Mouse (Mus musculus) ES-Bruce4 (cell line): ENCODE results near the gene Ntrk3. TPM values are rescaled to one million over a fixed set of nuclear protein-coding genes. Genes with fewer than 3 reads are reported as not detected.

Source experiments
- H3K27ac ChIP-seq: 2 replicates; pipeline ENCODE4 v1.5.1; 2012; ENCODE audit warnings: low read length, inconsistent platforms; ENCODE audit not compliant: insufficient read depth
- H3K27me3 ChIP-seq: 2 replicates; pipeline ENCODE4 v1.6.1; 2012; ENCODE audit warnings: mild to moderate bottlenecking, low read length, inconsistent platforms; ENCODE audit not compliant: control insufficient read depth, poor library complexity, insufficient read depth, severe bottlenecking
- H3K36me3 ChIP-seq: 2 replicates; pipeline ENCODE4 v1.6.1; 2012; ENCODE audit warnings: inconsistent platforms, mild to moderate bottlenecking, low read length, moderate library complexity; ENCODE audit not compliant: control insufficient read depth, poor library complexity, insufficient read depth, severe bottlenecking
- H3K4me1 ChIP-seq: one replicate; pipeline ENCODE4 v1.8.1; 2011; ENCODE audit warnings: low read length; ENCODE audit not compliant: control insufficient read depth, insufficient read depth
- H3K4me3 ChIP-seq: 2 replicates; pipeline ENCODE4 v1.5.1; 2011; ENCODE audit warnings: low read depth, mild to moderate bottlenecking, low read length
- H3K9ac ChIP-seq: 2 replicates; pipeline ENCODE4 v1.6.1; 2012; ENCODE audit warnings: low read depth, mild to moderate bottlenecking, inconsistent platforms; ENCODE audit not compliant: poor library complexity, severe bottlenecking
- H3K9me3 ChIP-seq: replicated peaks from 2 replicates; pipeline ENCODE4 v1.6.1; 2012; ENCODE audit warnings: mild to moderate bottlenecking, low read length, inconsistent platforms; ENCODE audit not compliant: control insufficient read depth, poor library complexity, insufficient read depth, severe bottlenecking
- CTCF ChIP-seq: IDR thresholded peaks from one replicate; pipeline ENCODE4 v1.8.1; 2011; ENCODE audit warnings: low read depth, low read length
- EP300 ChIP-seq: IDR thresholded peaks from 2 replicates; pipeline ENCODE4 v1.6.1; 2011; ENCODE audit warnings: low read depth, low read length; ENCODE audit not compliant: insufficient read depth
- POLR2A ChIP-seq: IDR thresholded peaks from one replicate; pipeline ENCODE4 v1.8.1; 2011; ENCODE audit warnings: low read length; ENCODE audit not compliant: insufficient read depth
- polyA plus RNA-seq: library from polyadenylated mRNA; stranded (reverse); fragments of >200 nt; gene quantifications from 2 replicates; pipeline ENCODE4 v1.2.4, GENCODE M21; 2011; ENCODE audit warnings: low read depth; ENCODE audit not compliant: missing spikeins, insufficient read depth, insufficient read length

The Ntrk3 gene
- polyA plus RNA-seq, 1 experiment = not detected

GRCm38 (mm10) chr7:78253777-78254385, 483.9 kb downstream of the Ntrk3 start:
- TF ChIP-seq EP300 = no peak
- TF ChIP-seq CTCF = no peak
- no peak for TF ChIP-seq POLR2A

DNA sequence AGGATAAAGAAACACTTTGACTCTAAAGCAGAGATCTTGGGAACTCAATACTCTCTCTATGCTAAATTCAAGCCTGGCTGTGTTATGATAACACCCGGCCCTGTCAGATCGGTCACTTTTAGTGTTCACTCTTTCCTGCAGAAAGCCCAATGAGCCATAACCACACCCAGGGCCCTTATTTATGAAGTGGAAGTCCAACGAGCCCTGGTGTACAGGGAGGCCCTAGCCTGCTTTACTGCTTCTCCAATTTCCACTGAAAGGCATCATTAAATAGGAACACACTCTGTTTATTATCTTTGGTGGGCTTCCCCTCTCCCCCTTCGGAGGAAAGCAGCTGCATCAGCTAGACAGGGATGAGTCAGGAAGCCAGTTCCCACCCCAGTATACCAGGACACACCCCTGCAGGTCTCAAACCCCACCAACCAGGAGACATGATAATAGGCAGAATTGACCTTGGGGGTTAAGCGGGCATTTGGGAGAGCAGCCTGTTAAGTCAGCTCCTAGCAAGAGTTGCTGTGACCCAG, 489.6 kb downstream of the Ntrk3 start:
- no peaks in the 10 kb centered on the region for H3K36me3 ChIP-seq
- no peak overlapping the region for H3K27ac ChIP-seq
- H3K9ac ChIP-seq = no peak overlapping the region
- H3K27me3 ChIP-seq = no peaks in the 10 kb centered on the region
- TF ChIP-seq EP300 (no peak), POLR2A (no peak), CTCF (no peak)
- H3K4me3 ChIP-seq = no peak overlapping the region
- H3K9me3 ChIP-seq = 0 out of 2 replicates have a peak, but pooled peaks cover 2% of the 10 kb centered on the region
- H3K4me1 ChIP-seq = no peaks in the 10 kb centered on the region

More at GRCm38 (mm10) chr7:78253777-78254385, 483.9 kb downstream of the Ntrk3 start:
- no peak overlapping the region for H3K9ac ChIP-seq
- 0 out of 2 replicates have a peak, but pooled peaks cover 2% of the 10 kb centered on the region for H3K9me3 ChIP-seq
- H3K4me3 ChIP-seq = no peak overlapping the region
- H3K27me3 ChIP-seq = no peaks in the 10 kb centered on the region
- no peaks in the 10 kb centered on the region for H3K36me3 ChIP-seq
- H3K27ac ChIP-seq = no peak overlapping the region
- no peaks in the 10 kb centered on the region for H3K4me1 ChIP-seq

DNA sequence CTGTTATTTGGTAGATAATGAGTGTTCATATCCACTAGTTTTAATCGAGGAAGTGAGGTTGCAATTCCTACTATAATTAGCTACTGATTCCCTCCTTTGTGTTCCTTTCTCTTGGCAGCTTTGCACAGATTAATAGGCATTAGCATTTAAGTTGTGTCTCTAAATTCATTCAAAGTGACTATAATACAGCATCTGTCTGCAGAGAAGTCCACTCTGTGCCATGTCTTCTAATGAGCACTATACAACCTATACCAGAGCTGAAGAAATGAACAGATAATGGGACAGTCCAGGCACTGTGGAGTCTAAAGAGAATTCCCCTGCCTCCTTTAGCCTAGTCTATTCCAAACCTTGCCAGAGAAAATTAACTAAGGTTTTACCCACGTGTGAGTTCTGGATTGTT, 498.8 kb downstream of the Ntrk3 start:
- Histone ChIP-seq H3K4me3 (no peak overlapping the region), H3K9me3 (no peaks in the 10 kb centered on the region), H3K36me3 (no peaks in the 10 kb centered on the region), H3K27me3 (no peaks in the 10 kb centered on the region), H3K4me1 (no peaks in the 10 kb centered on the region), H3K27ac (no peak overlapping the region), H3K9ac (no peak overlapping the region)
- no peak for TF ChIP-seq CTCF
- TF ChIP-seq POLR2A = no peak
- no peak for TF ChIP-seq EP300

- Histone ChIP-seq H3K4me1 (no peaks in the 10 kb centered on the region), H3K9me3 (no peaks in the 10 kb centered on the region), H3K36me3 (no peaks in the 10 kb centered on the region), H3K9ac (no peak overlapping the region), H3K4me3 (no peak overlapping the region), H3K27me3 (no peaks in the 10 kb centered on the region), H3K27ac (no peak overlapping the region)
- no peak for TF ChIP-seq EP300
- no peak for TF ChIP-seq CTCF
- no peak for TF ChIP-seq POLR2A
Measured at GRCm38 (mm10) chr7:78221668-78222067, 516.1 kb downstream of the Ntrk3 start.

- no peak overlapping the region for H3K9ac ChIP-seq
- H3K27ac ChIP-seq = no peak overlapping the region
- H3K27me3 ChIP-seq = no peaks in the 10 kb centered on the region
- TF ChIP-seq CTCF = no peak
- TF ChIP-seq POLR2A = no peak
- TF ChIP-seq EP300 = no peak
- no peaks in the 10 kb centered on the region for H3K36me3 ChIP-seq
- no peak overlapping the region for H3K4me3 ChIP-seq
- H3K9me3 ChIP-seq = no peaks in the 10 kb centered on the region
- no peaks in the 10 kb centered on the region for H3K4me1 ChIP-seq
Measured at GRCm38 (mm10) chr7:78220949-78221348, 516.9 kb downstream of the Ntrk3 start.

GRCm38 (mm10) chr7:78190931-78191653, 546.7 kb downstream of the Ntrk3 start:
- Histone ChIP-seq H3K4me1 (no peaks in the 10 kb centered on the region), H3K27ac (no peak overlapping the region), H3K4me3 (no peak overlapping the region), H3K9me3 (no peaks in the 10 kb centered on the region), H3K27me3 (no peaks in the 10 kb centered on the region; the same call in 1 of the 2 replicates), H3K9ac (no peak overlapping the region), H3K36me3 (no peaks in the 10 kb centered on the region)
- no peak for TF ChIP-seq POLR2A
- no peak for TF ChIP-seq EP300
